Mouse (Mus musculus): ENCODE measurements at regions not wholly inside any gene's neighbourhood (a gene's known extent, or its start where the extent isn't known, plus 50 kb on each side); places are given as distances from the start of the nearest gene placed in this dataset.

GRCm38 (mm10) chr7:134541699-134542098 lies 128.8 kb upstream of the Dock1 start:
- TF ChIP-seq POLR2A (IDR thresholded peaks at IDR 0.05; ENCODE audit: low read depth, low read length): no peak
- TF ChIP-seq CTCF (conservative IDR thresholded peaks at IDR 0.05; ENCODE audit: insufficient read depth, insufficient read length, low read depth, low read length): no peak
